Mouse (Mus musculus) c-Kit-positive CD71-negative TER-119-negative erythroid progenitor cells, embryonic 14.5 days (primary cell): ENCODE measurements around the gene Cdh13.

Experiments
- DNase-seq: peaks from one replicate; pipeline ENCODE4 v3.0.0-alpha.2; 2013; ENCODE audit warnings: low read depth

The Cdh13 gene

DNA sequence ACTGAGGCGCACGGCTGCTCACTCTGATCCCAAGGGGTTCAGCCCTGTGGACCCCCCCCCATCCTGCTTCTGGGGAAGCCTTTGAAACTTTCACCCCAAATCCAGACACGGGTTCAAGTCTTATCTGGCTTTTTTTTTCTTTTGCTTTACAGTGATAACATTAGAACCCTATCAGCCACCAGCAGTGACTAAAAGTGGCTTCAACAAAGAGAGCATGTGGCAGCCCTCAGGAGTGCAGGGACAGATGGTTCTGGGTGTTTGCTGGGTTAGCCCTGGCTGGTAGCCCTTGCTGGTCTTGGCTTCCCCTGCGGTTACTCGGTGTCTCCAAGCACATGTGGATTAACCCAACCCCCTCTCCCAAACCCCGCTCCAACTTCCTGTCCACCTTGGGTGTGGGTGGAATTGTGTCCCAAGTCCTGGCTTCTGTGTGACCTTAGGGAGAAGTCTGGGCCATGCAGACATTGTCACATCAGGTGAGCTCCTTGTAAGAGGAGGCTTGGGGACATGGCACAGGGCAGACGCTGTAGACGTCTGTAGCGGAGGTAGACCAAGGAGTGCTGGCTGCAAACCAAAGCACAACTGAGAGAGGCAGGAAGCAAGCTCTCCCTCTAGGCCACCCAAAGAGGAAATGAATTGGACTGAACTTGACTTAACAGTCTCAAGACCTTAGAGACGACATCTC lies 1069.6 kb downstream of the Cdh13 start:
- no peak for DNase-seq

DNA sequence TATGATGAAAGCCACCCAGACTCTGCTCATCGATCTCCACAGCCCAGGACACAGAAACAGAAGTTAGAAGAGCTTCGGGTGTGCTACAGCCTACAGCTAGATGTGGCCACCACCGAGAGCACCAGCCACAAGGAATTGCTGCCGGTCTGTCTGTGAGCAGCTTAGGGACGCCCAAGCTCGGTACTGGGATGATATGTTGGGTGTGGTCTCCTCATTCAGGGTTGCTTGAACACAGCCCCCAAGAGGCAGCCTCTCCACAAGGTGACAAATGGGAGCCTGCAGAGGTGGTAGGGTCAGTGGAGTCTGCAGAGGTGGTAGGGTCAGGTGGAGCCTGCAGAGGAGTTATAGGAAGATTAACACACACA lies 1070.1 kb downstream of the Cdh13 start:
- DNase-seq = no peak

DNA sequence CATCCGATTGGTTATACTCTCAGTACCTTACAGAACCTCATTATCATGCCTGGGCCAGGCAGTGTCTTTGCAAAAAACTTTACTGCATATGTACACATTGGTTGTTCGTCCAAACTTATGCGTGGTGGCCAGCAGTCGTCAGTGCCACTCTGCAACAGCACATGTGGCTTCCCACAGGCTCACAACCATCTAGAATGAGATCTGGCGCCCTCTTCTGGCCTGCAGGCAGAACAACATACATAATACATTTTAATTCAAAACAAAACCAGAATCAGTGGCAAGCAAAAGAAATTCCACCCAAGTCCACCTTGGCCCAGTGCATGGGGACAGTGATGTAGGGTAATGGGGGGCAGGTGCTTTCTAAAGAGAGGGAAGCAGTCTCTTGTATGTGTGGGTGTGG lies 1073.1 kb downstream of the Cdh13 start:
- DNase-seq = peak; percentile 50

GRCm38 (mm10) chr8:119358175-119358574 lies 1074.6 kb downstream of the Cdh13 start:
- no peak for DNase-seq

GRCm38 (mm10) chr8:119358836-119359235 lies 1075.3 kb downstream of the Cdh13 start:
- peak; percentile 47 for DNase-seq

DNA sequence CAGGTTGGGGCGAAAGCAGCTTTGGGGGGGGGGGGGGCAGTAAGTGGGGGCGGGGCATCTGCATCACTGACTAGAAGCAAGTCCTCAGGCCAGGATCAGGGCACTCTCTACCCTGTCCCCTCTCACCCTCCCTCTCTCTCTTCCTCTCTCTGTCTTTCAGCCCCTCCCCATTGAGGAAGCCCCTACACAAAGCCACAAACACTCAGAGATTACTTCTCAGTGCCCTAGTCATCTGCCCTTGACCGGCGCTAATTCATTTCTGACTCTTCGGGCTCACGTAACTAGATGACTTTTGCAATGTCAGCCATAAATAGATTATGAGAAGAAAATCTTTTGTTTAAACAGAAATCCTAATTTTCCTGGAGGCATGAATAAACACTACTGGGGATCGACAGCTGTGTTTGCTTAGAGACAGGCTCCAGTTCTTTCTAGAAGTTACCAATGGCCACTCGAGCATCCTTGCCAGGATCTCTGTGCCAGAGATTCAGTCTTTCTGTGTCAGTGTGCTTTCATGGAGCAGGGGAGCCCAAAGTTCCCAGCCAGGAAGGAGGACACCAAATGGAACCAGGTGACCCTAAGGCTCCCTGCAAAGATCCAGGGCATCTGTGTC lies 1077.3 kb downstream of the Cdh13 start:
- DNase-seq = no peak
